Mouse (Mus musculus) kidney, postnatal 4 days (tissue): Measurements from ENCODE around the gene Olfr90.
A peak's percentile ranks its signal among the peaks of the same experiment; 100 is the strongest.

ENCODE experiments used
- DNase-seq, 2 experiments: peaks; one replicate each; pipeline ENCODE4 v3.0.0; 2021; ENCODE audit warnings: mixed read lengths in 2 of 2

Olfr90 gene

GRCm38 (mm10) chr17:37056957-37057356, 31.3 kb downstream of the Olfr90 start:
- no peak for DNase-seq

GRCm38 (mm10) chr17:37051745-37052144, 36.6 kb downstream of the Olfr90 start:
- no peak for DNase-seq

GRCm38 (mm10) chr17:37050876-37051275, 37.4 kb downstream of the Olfr90 start:
- peak; percentile 11 to 22 for DNase-seq

GRCm38 (mm10) chr17:37050399-37050798, 37.9 kb downstream of the Olfr90 start:
- DNase-seq, result peak; percentile 83 to 84

GRCm38 (mm10) chr17:37049570-37050310, 38.6 kb downstream of the Olfr90 start:
- peak; percentile 83 to 87 for DNase-seq

GRCm38 (mm10) chr17:37048383-37048782, 39.9 kb downstream of the Olfr90 start:
- no peak for DNase-seq

GRCm38 (mm10) chr17:37047981-37048380, 40.3 kb downstream of the Olfr90 start:
- no peak for DNase-seq

GRCm38 (mm10) chr17:37047332-37047976, 40.8 kb downstream of the Olfr90 start:
- peak in 1 of 2 experiments; percentile 4 for DNase-seq

GRCm38 (mm10) chr17:37046312-37047112, 41.8 kb downstream of the Olfr90 start:
- peak; percentile 74 to 78 for DNase-seq

GRCm38 (mm10) chr17:37045611-37046311, 42.5 kb downstream of the Olfr90 start, which contains the start of gene Gabbr1:
Gene Gabbr1, plus strand, starts transcription at chr17:37045966.
- DNase-seq, result peak; percentile 85 to 89

- DNase-seq, result no peak
Observed at GRCm38 (mm10) chr17:37044651-37045244, 43.6 kb downstream of the Olfr90 start.

- DNase-seq, result no peak
Observed at GRCm38 (mm10) chr17:37039127-37039894, 49.0 kb downstream of the Olfr90 start.
